Mouse (Mus musculus): ENCODE measurements around the gene Ing4. TPM values are rescaled to one million over a fixed set of nuclear protein-coding genes. Genes with fewer than 3 reads are reported as not detected.
"Not testable (repeated sequence)": the region's sequence is repeated elsewhere in the genome, so short reads cannot be mapped to it uniquely, and the experiment has no call there.

The Ing4 gene
- polyA plus RNA-seq, 1 experiment from 2014 or later = 28.6 TPM

DNA sequence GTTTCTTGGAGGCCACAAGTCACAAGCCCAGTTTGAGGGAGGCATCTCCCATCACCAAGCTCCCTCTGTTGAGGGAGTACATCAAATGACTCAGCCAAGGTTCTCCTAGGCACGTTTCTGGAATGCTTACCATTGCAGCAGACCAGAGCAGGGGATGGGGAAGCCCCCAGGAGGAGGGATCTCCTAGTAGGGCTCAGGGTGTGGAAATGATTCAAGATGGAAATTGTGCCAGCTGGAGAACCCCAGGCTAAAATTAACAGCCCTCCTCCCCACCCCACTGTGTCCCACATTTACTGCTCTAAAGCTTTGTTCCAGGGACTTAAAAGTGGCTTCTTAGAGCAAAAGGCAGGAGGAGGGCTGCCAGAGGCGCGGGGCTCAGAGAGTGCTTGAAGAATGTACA is 34.5 kb upstream of the Ing4 start:
- Histone ChIP-seq H3K4me3 (replicated peaks) (no peak overlapping the region), H3K9ac (no peak overlapping the region), H3K4me1 (replicated peaks) (peaks cover 20% of the 10 kb centered on the region), H3K9me3 (replicated peaks) (no peaks in the 10 kb centered on the region), H3K36me3 (no peaks in the 10 kb centered on the region), H3K4me2 (no peak overlapping the region), H3K27me3 (peaks cover 48% of the 10 kb centered on the region), H3K27ac (no peak overlapping the region)
- DNase-seq (no peak), ATAC-seq (ENCODE audit: low read depth) (no peak)
- WGBS (ENCODE audit: insufficient replicate concordance) = 45% methylated on average over 3 of the region's 3 CpGs

- ATAC-seq (ENCODE audit: low read depth) (no peak), DNase-seq (no peak)
- H3K4me2 ChIP-seq = peak overlapping the region; percentile 81
- peak overlapping the region; percentile 93 for H3K27ac ChIP-seq
- peak overlapping the region; percentile 95 for H3K9ac ChIP-seq
- H3K4me1 ChIP-seq (replicated peaks) = peaks cover 46% of the 10 kb centered on the region
- H3K36me3 ChIP-seq = peaks cover 23% of the 10 kb centered on the region
- 33% methylated on average over 13 of the region's 13 CpGs for WGBS (ENCODE audit: insufficient replicate concordance)
- H3K9me3 ChIP-seq (replicated peaks) = no peaks in the 10 kb centered on the region
- H3K4me3 ChIP-seq (replicated peaks) = peak overlapping the region; percentile 90
- H3K27me3 ChIP-seq = peaks cover 18% of the 10 kb centered on the region
Observed at GRCm38 (mm10) chr6:125008060-125008459, 31.5 kb upstream of the Ing4 start.

DNA sequence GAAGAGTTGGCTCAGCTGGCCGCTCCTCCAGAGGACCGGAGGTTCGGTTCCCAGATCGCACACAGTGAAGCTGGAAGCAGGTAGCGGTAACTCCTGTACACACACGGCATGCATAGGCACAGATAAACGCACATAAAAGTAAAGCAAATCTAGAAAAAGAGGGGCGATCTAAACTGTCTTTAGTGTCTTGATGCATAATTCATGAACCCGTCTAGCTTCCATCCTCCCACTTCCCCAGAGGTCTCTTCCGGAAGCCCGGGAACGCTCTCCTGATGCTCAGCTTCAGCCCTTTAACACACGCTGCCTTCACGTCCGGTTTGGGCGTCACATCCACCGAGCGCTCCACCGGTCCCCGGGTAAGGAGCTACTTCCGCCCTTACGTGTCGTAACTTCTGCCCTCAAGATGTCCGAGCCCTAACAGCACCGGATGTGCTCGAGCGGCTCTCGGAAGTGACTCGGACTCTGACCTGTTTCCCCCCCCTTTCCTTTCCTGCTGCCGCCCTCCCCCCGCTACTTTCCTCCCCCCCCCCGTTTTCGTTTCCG is 30.9 kb upstream of the Ing4 start:
- Histone ChIP-seq H3K36me3 (peaks cover 28% of the 10 kb centered on the region), H3K4me2 (peak overlapping the region; percentile 81), H3K9me3 (replicated peaks) (no peaks in the 10 kb centered on the region), H3K4me3 (replicated peaks) (peak overlapping the region; percentile 90), H3K27ac (peak overlapping the region; percentile 93), H3K4me1 (replicated peaks) (peaks cover 48% of the 10 kb centered on the region), H3K9ac (peak overlapping the region; percentile 95), H3K27me3 (peaks cover 12% of the 10 kb centered on the region; the same call in 1 of the 2 replicates)
- under 1% methylated on average over 34 of the region's 34 CpGs for WGBS (ENCODE audit: insufficient replicate concordance)
- DNase-seq = peak; percentile 94
- peak; percentile 97 for ATAC-seq (ENCODE audit: low read depth)

- Histone ChIP-seq H3K9me3 (replicated peaks) (no peaks in the 10 kb centered on the region), H3K27ac (peak within 1 kb of the TSS; percentile 93), H3K36me3 (peaks cover 31% of the 10 kb centered on the region), H3K27me3 (peaks cover 10% of the 10 kb centered on the region; the same call in 1 of the 2 replicates), H3K4me1 (replicated peaks) (peaks cover 48% of the 10 kb centered on the region), H3K4me2 (peak within 1 kb of the TSS; percentile 81), H3K4me3 (replicated peaks) (peak within 1 kb of the TSS; percentile 90), H3K9ac (peak within 1 kb of the TSS; percentile 95)
- ATAC-seq (ENCODE audit: low read depth) (no peak), DNase-seq (no peak)
- whole genome bisulfite sequencing (ENCODE audit: insufficient replicate concordance) = 0% methylated on average over 3 of the region's 3 CpGs
Observed at GRCm38 (mm10) chr6:125009129-125009180, 30.6 kb upstream of the Ing4 start, which contains the start of gene Zfp384. Gene Zfp384 (plus strand): TSS chr6:125009145.

GRCm38 (mm10) chr6:125009181-125010073 is 30.1 kb upstream of the Ing4 start:
- peaks cover 8% of the 10 kb centered on the region; the same call in 1 of the 2 replicates for H3K27me3 ChIP-seq
- H3K4me1 ChIP-seq (replicated peaks) = peaks cover 48% of the 10 kb centered on the region
- ATAC-seq (ENCODE audit: low read depth) (peak; percentile 86), DNase-seq (peak; percentile 57)
- H3K9me3 ChIP-seq (replicated peaks) = no peaks in the 10 kb centered on the region
- H3K4me3 ChIP-seq (replicated peaks) = peak overlapping the region; percentile 90
- H3K27ac ChIP-seq = peak overlapping the region; percentile 93
- WGBS (ENCODE audit: insufficient replicate concordance) = 1% methylated on average over 61 of the region's 78 CpGs
- peak overlapping the region; percentile 95 for H3K9ac ChIP-seq
- H3K36me3 ChIP-seq = peaks cover 36% of the 10 kb centered on the region
- peak overlapping the region; percentile 81 for H3K4me2 ChIP-seq

DNA sequence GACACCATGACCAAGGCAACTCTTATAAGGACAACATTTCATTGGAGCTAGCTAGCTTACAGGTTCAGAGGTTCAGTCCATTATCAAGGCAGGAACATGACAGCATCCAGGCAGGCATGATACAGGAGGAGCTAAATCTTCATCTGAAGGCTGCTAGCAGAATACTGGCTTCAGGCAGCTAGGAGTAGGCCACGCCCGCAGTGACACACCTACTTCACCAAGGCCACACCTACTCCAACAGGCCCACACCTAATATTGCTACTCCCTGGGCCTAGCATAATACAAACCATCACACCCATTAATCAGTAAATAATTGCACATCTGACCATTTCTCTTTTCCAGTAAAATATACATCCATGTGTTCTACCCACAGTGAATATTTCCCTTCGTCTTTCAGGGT is 21.9 kb upstream of the Ing4 start:
- H3K27me3 ChIP-seq = no peaks in the 10 kb centered on the region
- WGBS (ENCODE audit: insufficient replicate concordance) = 64% methylated on average over 3 of the region's 3 CpGs
- 0 out of 2 replicates have a peak overlapping the region, but pooled peaks have one; percentile 9 for H3K9ac ChIP-seq
- DNase-seq = peak; percentile 62
- H3K9me3 ChIP-seq (replicated peaks) = no peaks in the 10 kb centered on the region
- H3K4me2 ChIP-seq = peak overlapping the region; percentile 12; the same call in 1 of the 2 replicates
- peaks cover 82% of the 10 kb centered on the region for H3K36me3 ChIP-seq
- no peak overlapping the region for H3K27ac ChIP-seq
- peak; percentile 97 for ATAC-seq (ENCODE audit: low read depth)
- peaks cover 33% of the 10 kb centered on the region for H3K4me1 ChIP-seq (replicated peaks)
- no peak overlapping the region for H3K4me3 ChIP-seq (replicated peaks)

DNA sequence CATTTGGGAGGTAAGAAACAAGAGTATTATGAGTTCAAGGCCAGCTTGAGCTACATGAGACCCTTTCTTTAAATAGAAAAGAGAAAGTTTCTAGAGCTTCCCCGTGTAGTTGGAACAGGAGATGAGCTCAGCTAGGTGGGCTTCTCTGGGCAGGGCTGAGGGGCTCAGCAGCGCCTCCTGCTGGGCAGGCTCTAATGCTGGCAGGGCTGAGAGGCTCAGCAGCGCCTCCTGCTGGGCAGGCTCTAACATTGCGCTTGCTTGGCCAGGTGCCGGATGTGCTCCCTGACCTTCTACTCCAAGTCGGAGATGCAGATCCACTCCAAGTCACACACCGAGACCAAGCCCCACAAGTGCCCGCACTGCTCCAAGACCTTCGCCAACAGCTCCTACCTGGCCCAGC is 9.0 kb upstream of the Ing4 start:
- ATAC-seq (ENCODE audit: low read depth) (peak; percentile 41; the same call in 1 of the 2 replicates), DNase-seq (peak; percentile 38)
- peaks cover 84% of the 10 kb centered on the region for H3K36me3 ChIP-seq
- H3K9me3 ChIP-seq (replicated peaks); H3K27ac ChIP-seq; H3K9ac ChIP-seq; H3K4me2 ChIP-seq; H3K4me1 ChIP-seq (replicated peaks); H3K27me3 ChIP-seq; H3K4me3 ChIP-seq (replicated peaks): not testable (repeated sequence)
- WGBS (ENCODE audit: insufficient replicate concordance) = 39% methylated on average over 8 of the region's 9 CpGs

GRCm38 (mm10) chr6:125031604-125032003 is 8.0 kb upstream of the Ing4 start:
- Histone ChIP-seq H3K27me3 (no peaks in the 10 kb centered on the region), H3K9me3 (replicated peaks) (no peaks in the 10 kb centered on the region), H3K36me3 (peaks cover 85% of the 10 kb centered on the region), H3K4me1 (replicated peaks) (no peaks in the 10 kb centered on the region), H3K27ac (no peak overlapping the region), H3K9ac (no peak overlapping the region), H3K4me2 (no peak overlapping the region), H3K4me3 (replicated peaks) (no peak overlapping the region)
- DNase-seq (no peak), ATAC-seq (ENCODE audit: low read depth) (no peak)
- WGBS (ENCODE audit: insufficient replicate concordance) = 89% methylated on average over 16 of the region's 16 CpGs

GRCm38 (mm10) chr6:125038666-125039065 is 894 bp upstream of the Ing4 start:
- ATAC-seq (ENCODE audit: low read depth) (no peak), DNase-seq (no peak)
- peak overlapping the region; percentile 84 for H3K4me2 ChIP-seq
- no peaks in the 10 kb centered on the region for H3K27me3 ChIP-seq
- peak overlapping the region; percentile 75 for H3K4me3 ChIP-seq (replicated peaks)
- no peak overlapping the region for H3K27ac ChIP-seq
- H3K9ac ChIP-seq = no peak overlapping the region
- no peaks in the 10 kb centered on the region for H3K9me3 ChIP-seq (replicated peaks)
- WGBS (ENCODE audit: insufficient replicate concordance) = 86% methylated on average over 4 of the region's 4 CpGs
- H3K36me3 ChIP-seq = peaks cover 51% of the 10 kb centered on the region
- H3K4me1 ChIP-seq (replicated peaks) = peaks cover 40% of the 10 kb centered on the region

DNA sequence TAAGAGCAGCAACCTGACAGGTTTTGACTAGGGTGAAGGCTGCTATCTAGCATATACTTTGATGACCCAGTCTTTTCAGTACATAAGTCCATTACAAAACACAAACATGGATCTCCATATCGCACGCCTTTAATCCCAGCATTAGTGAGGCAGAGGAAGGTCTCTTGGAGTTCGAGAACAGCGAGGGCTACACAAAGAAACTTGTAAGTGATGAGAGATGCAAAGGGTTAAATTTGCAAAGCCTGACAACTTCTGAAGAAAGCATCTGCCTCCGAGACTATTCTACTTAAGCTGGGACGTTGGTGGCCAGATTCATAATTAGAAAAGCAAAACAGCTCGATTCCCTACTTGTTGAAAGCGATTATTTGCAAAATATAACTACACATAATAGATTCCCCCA is 429 bp upstream of the Ing4 start:
- WGBS (ENCODE audit: insufficient replicate concordance) = 5% methylated on average over 8 of the region's 8 CpGs
- H3K27me3 ChIP-seq = no peaks in the 10 kb centered on the region
- peak; percentile 26 for DNase-seq
- H3K4me3 ChIP-seq (replicated peaks) = peak overlapping the region; percentile 75
- H3K36me3 ChIP-seq = peaks cover 51% of the 10 kb centered on the region
- H3K4me1 ChIP-seq (replicated peaks) = peaks cover 40% of the 10 kb centered on the region
- H3K9me3 ChIP-seq (replicated peaks) = no peaks in the 10 kb centered on the region
- peak overlapping the region; percentile 71 for H3K27ac ChIP-seq
- H3K9ac ChIP-seq = peak overlapping the region; percentile 55
- ATAC-seq (ENCODE audit: low read depth) = peak; percentile 11; the same call in 1 of the 2 replicates
- H3K4me2 ChIP-seq = peak overlapping the region; percentile 84

- H3K27me3 ChIP-seq = no peaks in the 10 kb centered on the region
- peak overlapping the region; percentile 84 for H3K4me2 ChIP-seq
- H3K4me1 ChIP-seq (replicated peaks) = peaks cover 40% of the 10 kb centered on the region
- WGBS (ENCODE audit: insufficient replicate concordance) = 9% methylated on average over 7 of the region's 7 CpGs
- peaks cover 52% of the 10 kb centered on the region for H3K36me3 ChIP-seq
- H3K9ac ChIP-seq = peak overlapping the region; percentile 75
- H3K4me3 ChIP-seq (replicated peaks) = peak overlapping the region; percentile 75
- no peaks in the 10 kb centered on the region for H3K9me3 ChIP-seq (replicated peaks)
- no peak for DNase-seq
- no peak for ATAC-seq (ENCODE audit: low read depth)
- H3K27ac ChIP-seq = peak overlapping the region; percentile 71
Observed at GRCm38 (mm10) chr6:125040221-125040620, 661 bp downstream of the Ing4 start.

DNA sequence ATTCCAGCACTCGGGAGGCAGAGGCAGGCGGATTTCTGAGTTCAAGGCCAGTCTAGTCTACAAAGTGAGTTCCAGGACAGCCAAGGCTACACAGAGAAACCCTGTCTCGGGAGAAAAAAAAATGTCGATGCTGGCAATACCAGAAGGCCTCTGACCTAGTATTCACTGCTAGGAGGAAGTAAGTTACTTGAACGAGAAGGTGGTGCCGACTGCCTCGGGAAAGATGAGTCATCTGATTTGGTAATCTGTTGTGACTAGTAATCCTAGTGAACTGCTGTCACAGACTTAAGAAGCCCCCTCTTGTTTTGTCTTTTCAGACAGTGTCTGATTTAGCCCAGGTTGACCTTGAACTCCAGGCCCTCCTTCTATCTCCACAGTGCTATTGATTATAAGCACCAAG is 1.5 kb downstream of the Ing4 start:
- H3K4me3 ChIP-seq (replicated peaks) = no peak overlapping the region
- H3K9me3 ChIP-seq (replicated peaks) = no peaks in the 10 kb centered on the region
- 43% methylated on average over 7 of the region's 7 CpGs for WGBS (ENCODE audit: insufficient replicate concordance)
- peak overlapping the region; percentile 84; the same call in 1 of the 2 replicates for H3K4me2 ChIP-seq
- peaks cover 49% of the 10 kb centered on the region for H3K36me3 ChIP-seq
- ATAC-seq (ENCODE audit: low read depth) = no peak
- H3K9ac ChIP-seq = no peak overlapping the region
- H3K4me1 ChIP-seq (replicated peaks) = peaks cover 40% of the 10 kb centered on the region
- no peaks in the 10 kb centered on the region for H3K27me3 ChIP-seq
- no peak overlapping the region for H3K27ac ChIP-seq
- no peak for DNase-seq
